Mouse (Mus musculus) olfactory bulb, adult 2 months (tissue): ENCODE data around the gene Mrpl44. TPM values are rescaled to one million over a fixed set of nuclear protein-coding genes. Genes with fewer than 3 reads are reported as not detected.

Source experiments
- H3K27ac ChIP-seq: fragments of 200-500 bp; 2 replicates; pipeline ENCODE4 v1.5.1; 2012; ENCODE audit warnings: low read depth, low read length; ENCODE audit not compliant: insufficient read depth
- H3K4me1 ChIP-seq: fragments of 200-500 bp; 2 replicates; pipeline ENCODE4 v1.6.1; 2012; ENCODE audit warnings: low read length; ENCODE audit not compliant: control insufficient read depth, insufficient read depth
- H3K4me3 ChIP-seq: fragments of 200-500 bp; 2 replicates; pipeline ENCODE4 v1.5.1; 2012; ENCODE audit warnings: mild to moderate bottlenecking, low read depth, low read length, moderate library complexity; ENCODE audit not compliant: insufficient read depth
- CTCF ChIP-seq: fragments of 200-500 bp; IDR thresholded peaks from 2 replicates; pipeline ENCODE4 v1.5.1; 2012; ENCODE audit warnings: low read depth, mild to moderate bottlenecking, low read length, moderate library complexity; ENCODE audit not compliant: insufficient read depth
- POLR2A ChIP-seq: fragments of 200-500 bp; IDR thresholded peaks from 2 replicates; pipeline ENCODE4 v1.6.1; 2012; ENCODE audit warnings: mild to moderate bottlenecking, low read depth, low read length, moderate library complexity; ENCODE audit not compliant: insufficient read depth
- WGBS: fragments of 180-500 bp; shearing (Covaris S2); methylation state at CpG from one replicate; pipeline ENCODE4 v1.1.7; 2018; 5-methylcytosine and 5-hydroxymethylcytosine counted together
- polyA plus RNA-seq: library from polyadenylated mRNA; stranded (reverse); fragments of >200 nt; gene quantifications from 2 replicates; pipeline ENCODE4 v1.2.4, GENCODE M21; 2012; ENCODE audit warnings: low replicate concordance; ENCODE audit not compliant: missing spikeins, insufficient read depth, insufficient read length

Gene Mrpl44
- polyA plus RNA-seq, 1 experiment: not detected

DNA sequence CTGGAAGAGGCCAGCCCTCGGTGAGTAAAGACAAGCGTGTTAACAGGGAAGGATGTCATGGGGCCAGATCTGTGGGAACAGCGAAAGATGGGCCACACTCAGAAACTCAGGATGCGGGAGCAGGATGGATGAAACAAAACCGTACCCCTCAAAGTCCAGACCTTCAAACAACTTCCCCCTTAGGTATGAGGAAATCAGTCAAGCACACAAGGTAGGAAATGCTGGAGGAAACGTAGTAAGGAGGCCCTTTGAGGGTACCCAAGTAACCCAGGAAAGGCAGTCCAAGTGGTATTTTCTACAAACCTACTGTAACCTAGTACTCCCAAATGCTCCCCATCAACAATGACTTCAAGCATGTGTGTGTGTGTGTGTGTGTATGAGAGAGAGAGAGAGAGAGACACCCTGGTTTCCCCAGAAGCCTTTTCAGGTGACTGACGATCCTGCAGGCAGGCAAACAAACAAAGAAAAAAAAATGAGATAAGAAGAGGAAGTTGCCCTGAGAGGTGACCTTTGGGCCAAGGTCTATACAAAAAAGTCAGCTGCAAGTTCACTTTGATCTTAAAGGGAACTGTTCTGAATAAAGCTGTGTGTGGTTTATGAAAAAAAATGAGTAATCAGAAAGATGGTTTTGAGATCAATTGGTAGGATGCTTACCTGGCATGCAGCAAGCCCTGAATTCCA, 23.7 kb upstream of the Mrpl44 start:
- no peak for TF ChIP-seq CTCF
- TF ChIP-seq POLR2A: no peak
- peaks cover 4% of the 10 kb centered on the region; the same call in 1 of the 2 replicates for H3K4me1 ChIP-seq
- H3K4me3 ChIP-seq: no peak overlapping the region
- 90% methylated on average over 7 of the region's 7 CpGs for WGBS
- no peak overlapping the region for H3K27ac ChIP-seq

DNA sequence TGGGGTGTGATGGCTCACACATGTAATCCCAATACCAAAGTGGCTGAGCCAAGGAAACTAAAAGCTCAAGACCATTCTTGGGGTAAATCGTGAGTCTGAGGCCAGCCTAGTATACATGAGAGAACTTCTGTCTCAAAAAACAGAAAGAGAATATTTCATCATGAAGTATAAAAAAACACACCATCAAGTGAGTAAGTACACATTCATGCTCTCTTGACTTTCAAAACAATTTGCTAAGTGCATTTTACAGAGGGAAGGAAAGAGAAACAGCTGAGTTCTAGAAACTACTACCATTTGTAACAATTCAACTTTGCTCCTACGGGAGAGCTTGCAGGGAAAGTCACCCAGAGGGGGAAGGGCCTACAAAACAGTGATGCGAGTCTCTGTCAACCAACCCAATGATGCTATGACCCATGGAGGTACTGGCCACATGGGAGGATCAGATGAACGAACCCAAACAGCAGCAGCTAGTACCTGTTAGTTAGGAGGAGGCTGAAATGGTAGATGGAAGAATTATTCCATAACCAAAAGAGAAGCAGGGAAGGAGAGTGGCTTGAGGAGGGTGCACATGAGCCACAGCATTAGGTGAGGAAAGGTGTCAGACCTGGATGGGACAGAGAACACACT, 23.0 kb upstream of the Mrpl44 start:
- no peak overlapping the region for H3K4me3 ChIP-seq
- 88% methylated on average over 4 of the region's 4 CpGs for WGBS
- no peak for TF ChIP-seq POLR2A
- TF ChIP-seq CTCF: no peak
- peaks cover 6% of the 10 kb centered on the region; the same call in 1 of the 2 replicates for H3K4me1 ChIP-seq
- no peak overlapping the region for H3K27ac ChIP-seq

DNA sequence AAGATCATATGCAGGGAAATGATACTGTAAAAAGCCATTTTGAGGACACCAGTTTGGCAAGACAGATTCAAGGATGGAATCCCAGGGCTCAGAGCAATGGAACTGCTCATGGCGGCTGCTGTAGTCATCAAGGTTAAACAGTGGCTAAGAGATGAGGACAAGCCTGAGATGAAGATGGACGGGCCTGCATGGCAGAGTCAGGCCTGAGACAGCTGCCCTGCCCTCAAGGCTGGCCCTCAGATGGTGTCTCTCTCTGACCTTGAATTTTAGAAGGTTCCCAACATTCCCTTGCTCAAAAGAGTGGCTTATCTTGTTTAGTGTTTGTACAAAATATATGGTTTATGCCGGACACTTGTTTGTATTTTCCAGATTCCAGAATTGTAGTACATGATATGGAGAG, 22.4 kb upstream of the Mrpl44 start:
- peaks cover 6% of the 10 kb centered on the region; the same call in 1 of the 2 replicates for H3K4me1 ChIP-seq
- WGBS: 99% methylated on average over 3 of the region's 3 CpGs
- H3K4me3 ChIP-seq: no peak overlapping the region
- TF ChIP-seq POLR2A (no peak), CTCF (no peak)
- no peak overlapping the region for H3K27ac ChIP-seq

DNA sequence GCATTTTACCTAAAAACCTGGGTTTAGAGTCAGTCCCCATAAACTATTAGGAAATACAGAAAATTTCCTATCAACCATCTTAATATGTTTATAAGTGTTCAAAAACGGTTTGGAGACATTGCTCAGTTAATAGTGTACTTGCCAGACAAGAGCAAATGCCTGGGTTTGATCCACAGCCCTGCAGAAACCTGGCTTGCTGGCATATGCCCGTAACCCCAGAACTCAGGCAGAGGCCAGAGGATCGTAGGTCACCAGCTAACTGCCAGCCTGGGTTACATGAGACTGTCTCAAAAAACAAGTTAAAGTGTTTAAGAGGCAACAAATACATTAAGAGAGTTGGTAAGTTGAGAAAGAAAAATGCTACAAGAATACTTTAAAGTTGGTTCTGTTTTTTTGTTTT, 20.9 kb upstream of the Mrpl44 start:
- no peak overlapping the region for H3K27ac ChIP-seq
- TF ChIP-seq CTCF (no peak), POLR2A (no peak)
- H3K4me1 ChIP-seq: peaks cover 11% of the 10 kb centered on the region
- 91% methylated on average over 3 of the region's 3 CpGs for WGBS
- H3K4me3 ChIP-seq: no peak overlapping the region

DNA sequence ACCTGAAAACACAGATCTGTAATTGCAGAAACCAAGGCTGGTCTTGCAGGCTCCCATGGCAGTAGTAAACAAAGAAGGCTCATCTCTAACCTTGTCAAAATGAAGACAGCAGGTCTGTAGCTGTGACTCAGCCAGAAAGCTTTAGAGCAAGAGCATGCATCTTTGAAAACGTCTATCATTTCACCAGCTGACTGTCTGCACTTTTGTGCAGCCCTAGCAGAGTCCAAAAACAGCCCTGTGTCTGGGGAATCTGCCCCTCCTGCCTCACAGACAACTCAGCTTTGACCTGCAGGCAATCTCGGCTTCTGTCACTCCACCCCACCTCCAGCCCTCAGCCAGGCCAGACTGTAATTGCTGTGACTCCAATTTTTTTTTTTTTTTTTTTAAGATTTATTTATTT, 20.4 kb upstream of the Mrpl44 start:
- TF ChIP-seq CTCF (no peak), POLR2A (no peak)
- Histone ChIP-seq H3K27ac (no peak overlapping the region), H3K4me1 (peaks cover 11% of the 10 kb centered on the region), H3K4me3 (no peak overlapping the region)
- WGBS: 55% methylated on average over 2 of the region's 2 CpGs

DNA sequence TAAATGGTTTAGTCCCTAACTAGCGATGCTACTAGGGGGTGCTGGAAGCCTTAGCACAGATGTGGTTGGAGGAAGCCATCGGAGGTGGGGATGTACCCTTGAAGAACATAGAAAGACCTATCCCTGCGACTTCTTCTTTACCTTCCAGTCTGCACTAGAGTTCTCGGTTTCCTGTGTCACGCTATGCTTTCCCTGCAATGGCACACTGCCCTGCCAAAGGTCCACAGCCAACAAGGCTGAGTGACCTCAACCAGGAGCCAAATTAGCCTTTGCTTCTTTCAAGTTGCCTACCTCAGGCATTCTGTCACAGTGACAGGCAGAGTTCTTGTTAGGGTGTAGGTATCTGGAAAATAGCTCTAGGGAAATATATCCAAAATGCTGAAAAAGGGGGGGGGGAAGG, 19.4 kb upstream of the Mrpl44 start:
- Histone ChIP-seq H3K4me3 (no peak overlapping the region), H3K27ac (no peak overlapping the region), H3K4me1 (peaks cover 15% of the 10 kb centered on the region)
- 91% methylated on average over 5 of the region's 5 CpGs for WGBS
- no peak for TF ChIP-seq POLR2A
- TF ChIP-seq CTCF: no peak

DNA sequence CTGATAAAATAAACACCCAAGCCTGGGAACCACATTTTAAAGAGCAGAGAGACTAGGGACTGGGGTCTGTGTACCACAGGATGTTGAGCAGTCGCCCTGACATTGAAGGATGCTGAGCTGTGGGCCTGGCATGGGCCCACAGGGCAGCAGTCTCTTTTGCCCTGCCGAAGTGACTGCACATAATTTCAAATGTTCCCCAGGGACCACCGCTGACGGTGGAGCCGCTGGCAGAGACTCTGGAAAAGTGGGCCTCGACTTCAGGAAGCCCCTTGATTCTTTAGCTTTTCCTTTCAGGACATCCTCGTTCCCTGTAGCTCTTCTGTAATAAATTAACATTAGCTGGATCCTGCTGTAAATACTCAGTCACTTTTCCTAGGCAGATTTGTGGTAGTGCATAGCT, 18.7 kb upstream of the Mrpl44 start:
- 72% methylated on average over 7 of the region's 7 CpGs for WGBS

DNA sequence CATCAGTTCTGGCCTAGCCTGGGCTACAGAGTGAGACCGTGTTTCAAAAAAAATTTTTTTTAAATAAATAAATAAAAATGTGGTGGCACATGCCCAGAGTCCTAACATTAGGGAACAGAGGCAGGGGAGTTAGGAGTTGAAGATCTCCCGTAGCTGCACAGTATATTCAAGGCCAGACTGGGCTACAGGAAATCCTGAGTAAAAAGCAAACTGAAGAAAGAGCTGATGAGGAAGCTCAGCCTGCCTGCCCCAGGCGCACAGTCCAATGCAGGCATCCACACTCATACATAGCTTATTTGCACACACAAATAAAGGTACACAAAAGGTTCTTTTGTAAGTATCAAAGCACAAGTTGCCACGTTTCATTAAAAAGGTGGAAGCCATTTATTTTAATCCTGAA, 18.2 kb upstream of the Mrpl44 start:
- Histone ChIP-seq H3K4me3 (no peak overlapping the region), H3K4me1 (peaks cover 15% of the 10 kb centered on the region), H3K27ac (no peak overlapping the region)
- TF ChIP-seq CTCF (no peak), POLR2A (no peak)
- WGBS: 84% methylated on average over 4 of the region's 4 CpGs

More for the DNA sequence above, 18.7 kb upstream of the Mrpl44 start:
- no peak for TF ChIP-seq POLR2A
- no peak for TF ChIP-seq CTCF
- Histone ChIP-seq H3K27ac (no peak overlapping the region), H3K4me3 (no peak overlapping the region), H3K4me1 (peaks cover 15% of the 10 kb centered on the region)

DNA sequence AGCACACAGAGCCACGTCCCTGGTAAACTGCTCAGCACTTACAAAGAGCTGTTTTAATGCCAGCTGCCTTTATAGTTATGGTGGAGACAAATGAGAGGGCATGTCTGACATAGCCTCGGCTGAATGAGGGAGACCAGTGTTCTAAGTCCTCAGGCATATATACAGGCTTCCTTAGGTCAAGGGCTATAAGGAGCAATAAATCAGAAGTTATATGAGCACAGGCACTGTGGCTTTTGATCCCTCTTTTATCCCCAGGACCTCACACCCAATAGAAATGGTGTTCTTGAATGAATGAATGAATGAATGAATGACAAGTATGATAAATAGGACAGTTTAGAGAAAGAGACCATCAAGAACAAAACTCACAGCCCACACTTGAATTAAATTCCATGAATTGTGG, 16.8 kb upstream of the Mrpl44 start:
- TF ChIP-seq POLR2A (no peak), CTCF (no peak)
- 23% methylated on average over 2 of the region's 2 CpGs for WGBS
- no peak overlapping the region for H3K27ac ChIP-seq
- H3K4me1 ChIP-seq: peaks cover 17% of the 10 kb centered on the region
- no peak overlapping the region for H3K4me3 ChIP-seq

DNA sequence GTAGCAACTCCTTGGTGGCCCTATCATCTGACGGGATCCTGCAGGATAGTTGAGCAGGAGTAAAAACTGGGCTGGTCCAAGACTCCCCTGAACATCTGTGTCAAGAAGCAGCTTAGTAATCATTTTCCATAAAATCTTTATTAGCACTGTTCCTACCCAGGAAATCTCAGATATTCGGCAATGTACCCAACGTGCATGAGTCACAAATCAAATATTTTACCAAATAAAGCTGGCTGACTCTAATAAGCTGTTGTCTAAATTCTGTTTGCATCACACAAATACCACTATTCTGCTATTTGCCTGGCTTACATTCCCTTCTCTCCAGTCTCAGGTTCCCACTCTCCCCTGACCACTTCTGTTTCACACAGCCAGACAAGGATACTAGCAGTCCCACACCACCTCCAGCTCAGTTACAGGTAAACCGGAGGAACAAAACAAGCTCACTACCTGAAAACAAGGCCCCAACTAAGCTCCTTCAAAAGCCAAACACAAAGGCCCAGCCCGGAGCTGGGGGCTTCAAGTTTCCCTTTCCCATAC, 16.3 kb upstream of the Mrpl44 start:
- Histone ChIP-seq H3K4me3 (peak overlapping the region; percentile 34), H3K4me1 (peaks cover 17% of the 10 kb centered on the region), H3K27ac (no peak overlapping the region)
- TF ChIP-seq CTCF (no peak), POLR2A (no peak)
- WGBS: 29% methylated on average over 5 of the region's 5 CpGs
